Comparison of ENCODE assay signal across 8 mouse cellular contexts in the genomic region with DNA sequence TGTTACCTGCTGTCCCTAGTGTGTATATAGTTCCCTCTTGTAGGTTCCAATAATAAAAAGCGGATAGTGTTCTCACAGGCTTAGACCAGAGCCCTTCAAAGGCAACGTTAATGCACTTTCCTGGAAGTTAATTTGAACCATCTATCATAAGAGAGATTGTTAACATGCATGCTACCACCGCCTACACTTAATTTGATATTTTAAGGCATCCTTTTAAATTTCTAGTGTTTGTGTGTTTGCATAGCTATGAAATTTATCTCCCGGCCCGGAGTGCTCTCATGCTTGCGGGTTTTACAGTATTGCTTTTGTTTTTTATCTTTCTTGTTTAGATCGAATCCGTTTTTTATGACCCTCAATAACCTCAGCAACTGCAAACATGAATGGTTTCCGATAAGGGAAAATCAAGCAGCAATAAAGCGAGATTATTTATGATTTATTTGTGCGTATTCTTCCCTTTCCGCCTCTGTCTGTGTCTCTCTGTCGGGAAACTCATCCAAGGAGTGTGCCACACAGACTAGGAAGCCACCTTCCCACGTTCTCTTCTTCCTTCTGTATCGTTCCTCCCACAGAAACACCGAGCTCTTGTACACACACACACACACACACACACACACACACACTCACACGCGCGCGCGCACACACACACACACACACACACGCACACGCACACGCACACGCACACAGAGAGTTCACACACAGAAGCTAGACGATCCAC. TPM values are rescaled to one million over a fixed set of nuclear protein-coding genes. Genes with fewer than 3 reads are reported as not detected.
DNase-seq lines count a peak whose midpoint lies in the region; ATAC-seq and TF ChIP-seq lines count a peak whose summit lies in the region.

No protein-coding gene starts in this region.

- ATAC-seq in forebrain, embryonic 13.5 days = no peak
- ATAC-seq in liver, embryonic 13.5 days (ENCODE audit: low read depth) = no peak

- H3K9ac ChIP-seq in forebrain, embryonic 13.5 days = peak overlapping the region; percentile 100
- H3K9ac ChIP-seq in liver, embryonic 13.5 days = no peak overlapping the region

- peaks cover 3% of the 10 kb centered on the region; the same call in 1 of the 2 replicates for H3K27me3 ChIP-seq in kidney, adult 2 months (replicated peaks; ENCODE audit: control insufficient read depth, insufficient read depth, low read length)
- H3K27me3 ChIP-seq in forebrain, embryonic 13.5 days = peaks cover 39% of the 10 kb centered on the region
- H3K27me3 ChIP-seq in liver, embryonic 13.5 days = peaks cover 98% of the 10 kb centered on the region

- no peak for TF ChIP-seq POLR2A in kidney, adult 2 months (IDR thresholded peaks at IDR 0.05; ENCODE audit: low read depth, low read length)

- no peaks in the 10 kb centered on the region for H3K36me3 ChIP-seq in kidney, adult 2 months (ENCODE audit: control insufficient read depth, insufficient read depth, low read length)
- H3K36me3 ChIP-seq in forebrain, embryonic 13.5 days (ENCODE audit: poor library complexity, severe bottlenecking) = peaks cover 45% of the 10 kb centered on the region
- H3K36me3 ChIP-seq in liver, embryonic 13.5 days = no peaks in the 10 kb centered on the region

- peak overlapping the region; percentile 76 for H3K4me2 ChIP-seq in forebrain, embryonic 13.5 days
- H3K4me2 ChIP-seq in liver, embryonic 13.5 days = peak overlapping the region; percentile 38

- H3K9me3 ChIP-seq in forebrain, embryonic 13.5 days (replicated peaks) = no peaks in the 10 kb centered on the region
- H3K9me3 ChIP-seq in liver, embryonic 13.5 days (replicated peaks) = no peaks in the 10 kb centered on the region

- WGBS in kidney, adult 2 months = 57% methylated on average over 26 of the region's 26 CpGs
- 8% methylated on average over 21 of the region's 26 CpGs for WGBS in forebrain, embryonic 13.5 days
- 6% methylated on average over 21 of the region's 26 CpGs for WGBS in liver, embryonic 13.5 days (ENCODE audit: insufficient replicate concordance)

- H3K4me3 ChIP-seq in kidney, adult 2 months (ENCODE audit: insufficient read depth, low read depth, low read length) = peak overlapping the region; percentile 35; the same call in 1 of the 2 replicates
- peak overlapping the region; percentile 95 for H3K4me3 ChIP-seq in forebrain, embryonic 13.5 days
- 0 out of 2 replicates have a peak overlapping the region, but pooled peaks have one; percentile 29 for H3K4me3 ChIP-seq in liver, embryonic 13.5 days (replicated peaks)

- no peaks in the 10 kb centered on the region for H3K4me1 ChIP-seq in kidney, adult 2 months (ENCODE audit: control insufficient read depth, insufficient read depth, low read length)
- H3K4me1 ChIP-seq in forebrain, embryonic 13.5 days = peaks cover 32% of the 10 kb centered on the region
- H3K4me1 ChIP-seq in liver, embryonic 13.5 days (replicated peaks) = no peaks in the 10 kb centered on the region

- no peak for DNase-seq in kidney, adult 2 months
- DNase-seq in kidney, adult 8-10 months = no peak
- DNase-seq in NIH3T3 (ENCODE audit: low read depth) = peak; percentile 29
- no peak for DNase-seq in liver, embryonic 13.5 days
- no peak for DNase-seq in thymus, adult 18-20 months
- no peak for DNase-seq in urinary bladder, adult 2 months (ENCODE audit: low spot score)
- no peak for DNase-seq in left cerebral cortex, adult 11 months (ENCODE audit: low spot score)

- no peak for TF ChIP-seq CTCF in kidney, adult 2 months (conservative IDR thresholded peaks at IDR 0.05; ENCODE audit: insufficient read depth, insufficient read length, low read depth, low read length)

- no peak overlapping the region for H3K27ac ChIP-seq in kidney, adult 2 months (ENCODE audit: insufficient read depth, low read depth, low read length)
- H3K27ac ChIP-seq in forebrain, embryonic 13.5 days = peak overlapping the region; percentile 97
- H3K27ac ChIP-seq in liver, embryonic 13.5 days = no peak overlapping the region

RNA-seq across cellular contexts. Expression of gene Nr2f1, which starts 5.3 kb away (rescaled TPM):
- polyA plus RNA-seq in kidney, adult 2 months (2012; rRNA removed) = 5.6 and 7.5 TPM in 2 replicates
- 94.7 and 112 TPM in 2 replicates for polyA plus RNA-seq in forebrain, embryonic 13.5 days (2015; fragmentation: Nextera tagmentation; extraction: Ambion mirVana)
- 0.48 and 0.68 TPM in 2 replicates for polyA plus RNA-seq in liver, embryonic 13.5 days (2015; fragmentation: Nextera tagmentation; extraction: Ambion mirVana)
- polyA plus RNA-seq in urinary bladder, adult 2 months (2012; rRNA removed) = 15.6 and 19.4 TPM in 2 replicates

Comparison
In these comparisons a context has a peak if more than half of its experiments do, and no peak if none do; other contexts are left out.
1. H3K4me3 ChIP-seq: peak in every context shown above with its lines; median percentile 95 in forebrain, embryonic 13.5 days; 35 in kidney, adult 2 months; 29 in liver, embryonic 13.5 days.